Mouse (Mus musculus): Measurements from ENCODE around the gene Ndufa6.

DNA sequence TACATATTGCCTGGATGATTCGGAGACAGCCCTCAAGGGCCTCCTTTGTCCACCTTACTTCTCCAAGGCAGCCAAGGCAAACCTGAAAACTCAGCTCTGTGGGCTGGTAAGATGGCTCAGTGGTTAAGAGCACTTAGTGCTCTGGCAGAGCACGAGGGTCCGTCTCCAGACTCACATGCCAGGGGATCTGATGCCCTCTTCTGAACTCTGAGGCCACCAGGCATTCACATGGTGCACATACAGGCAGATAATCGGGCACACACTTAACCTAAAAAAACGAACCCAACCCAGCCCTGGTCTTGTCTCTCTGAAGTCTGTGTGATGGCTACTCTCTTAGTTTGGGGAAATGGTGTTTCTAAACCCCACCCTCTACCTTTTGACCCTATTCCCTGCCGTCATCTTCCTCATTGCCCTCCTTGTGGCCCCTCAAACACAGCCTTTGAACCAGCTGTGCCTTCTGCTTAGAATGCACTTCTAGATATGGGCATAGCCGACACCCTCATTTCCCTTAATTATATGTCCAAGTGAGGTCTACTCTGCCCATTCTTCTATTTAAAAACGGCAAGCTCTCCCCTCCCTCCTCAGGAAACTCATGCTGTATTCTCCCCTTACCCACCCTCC lies 14.4 kb downstream of the Ndufa6 start:
- TF ChIP-seq POLR2A (IDR thresholded peaks at IDR 0.05; ENCODE audit: low read depth, low read length) (no peak), CTCF (conservative IDR thresholded peaks at IDR 0.05; ENCODE audit: insufficient read depth, insufficient read length, low read depth, low read length) (no peak)

Measured in kidney, adult 2 months (tissue).